Mouse (Mus musculus) kidney, adult 11 months (tissue): Measurements from ENCODE around the gene Zfp697.
"Not testable (repeated sequence)": the region's sequence is repeated elsewhere in the genome, so short reads cannot be mapped to it uniquely, and the experiment has no call there.

Experiments
- DNase-seq: peaks from one replicate; pipeline ENCODE4 v3.0.0; 2022

The Zfp697 gene

DNA sequence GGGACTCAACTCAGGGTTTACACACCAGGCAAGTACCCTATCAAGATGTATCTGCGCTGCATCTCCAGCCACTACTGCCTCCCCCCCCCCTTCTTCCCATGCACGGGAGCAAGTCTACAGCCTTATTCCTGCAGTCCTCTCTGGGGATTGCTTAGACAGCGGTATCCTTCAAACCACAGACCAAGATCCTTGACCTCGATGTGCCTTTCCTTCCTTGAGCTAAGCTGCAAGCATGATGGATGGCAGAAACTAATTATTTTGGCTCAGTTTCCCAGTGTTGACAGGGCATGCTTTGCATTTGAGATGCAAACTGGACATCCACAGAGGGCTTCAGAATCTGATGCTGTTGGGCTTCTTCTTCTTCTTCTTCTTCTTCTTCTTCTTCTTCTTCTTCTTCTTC is 40.7 kb downstream of the Zfp697 start:
- DNase-seq = no peak

DNA sequence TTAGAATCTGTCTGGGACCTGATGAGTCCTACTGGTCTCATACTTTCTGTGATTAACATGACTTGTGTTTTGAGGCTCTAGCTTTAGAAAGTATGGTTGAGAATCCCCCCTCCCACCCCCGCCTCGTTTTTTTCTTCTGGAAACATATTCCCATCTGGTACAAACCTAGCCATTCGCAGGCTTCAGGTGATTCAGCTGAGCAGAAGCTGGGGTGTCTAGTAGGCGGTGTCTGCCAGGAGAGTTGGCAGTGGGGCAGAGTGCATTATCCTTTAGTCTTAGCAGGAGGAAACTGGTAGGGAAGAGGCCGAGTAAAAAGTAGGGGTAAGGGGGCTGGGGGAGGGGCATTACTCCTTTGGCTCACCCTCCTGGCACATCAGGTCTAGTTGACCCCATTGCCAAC is 44.5 kb downstream of the Zfp697 start:
- no peak for DNase-seq

DNA sequence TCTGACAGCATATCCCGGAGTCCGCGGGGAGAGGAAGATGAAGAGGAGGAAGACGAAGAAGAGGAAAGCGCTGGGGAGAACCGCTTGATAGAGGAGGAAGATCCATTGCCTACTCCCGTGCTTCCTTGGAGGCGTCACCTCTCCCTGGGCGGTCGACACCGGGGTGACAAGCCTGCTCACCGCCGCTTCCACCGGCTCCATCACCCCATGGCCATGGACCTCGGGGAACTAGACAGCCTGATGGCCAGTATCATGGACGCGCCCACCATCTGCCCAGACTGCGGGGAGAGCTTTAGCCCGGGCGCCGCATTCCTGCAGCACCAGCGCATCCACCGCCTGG is 45.0 kb downstream of the Zfp697 start:
- no peak for DNase-seq

DNA sequence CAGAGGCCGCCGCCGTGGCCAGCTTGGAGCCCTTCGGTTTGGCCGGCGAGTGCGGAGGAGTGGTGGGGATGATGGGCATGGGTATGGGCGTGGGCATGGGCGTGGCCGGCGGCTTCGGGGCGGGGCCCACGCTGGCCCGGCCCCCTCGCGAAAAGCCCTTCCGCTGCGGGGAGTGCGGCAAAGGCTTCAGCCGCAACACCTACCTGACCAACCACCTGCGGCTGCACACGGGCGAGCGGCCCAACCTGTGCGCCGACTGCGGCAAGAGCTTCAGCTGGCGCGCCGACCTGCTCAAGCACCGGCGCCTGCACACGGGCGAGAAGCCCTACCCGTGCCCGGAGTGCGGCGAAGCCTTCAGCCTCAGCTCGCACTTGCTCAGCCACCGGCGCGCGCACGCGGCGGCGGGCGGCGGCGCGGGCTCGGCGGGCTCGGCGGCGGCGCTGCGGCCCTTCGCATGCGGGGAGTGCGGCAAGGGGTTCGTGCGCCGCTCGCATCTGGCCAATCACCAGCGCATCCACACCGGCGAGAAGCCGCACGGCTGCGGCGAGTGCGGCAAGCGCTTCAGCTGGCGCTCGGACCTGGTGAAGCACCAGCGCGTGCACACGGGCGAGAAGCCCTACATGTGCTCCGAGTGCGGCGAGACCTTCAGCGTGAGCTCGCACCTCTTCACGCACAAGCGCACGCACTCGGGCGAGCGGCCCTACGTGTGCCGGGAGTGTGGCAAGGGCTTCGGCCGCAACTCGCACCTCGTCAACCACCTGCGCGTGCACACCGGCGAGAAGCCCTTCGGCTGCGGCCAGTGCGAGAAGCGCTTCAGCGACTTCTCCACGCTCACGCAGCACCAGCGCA is 45.6 kb downstream of the Zfp697 start:
- DNase-seq = peak; percentile 78

DNA sequence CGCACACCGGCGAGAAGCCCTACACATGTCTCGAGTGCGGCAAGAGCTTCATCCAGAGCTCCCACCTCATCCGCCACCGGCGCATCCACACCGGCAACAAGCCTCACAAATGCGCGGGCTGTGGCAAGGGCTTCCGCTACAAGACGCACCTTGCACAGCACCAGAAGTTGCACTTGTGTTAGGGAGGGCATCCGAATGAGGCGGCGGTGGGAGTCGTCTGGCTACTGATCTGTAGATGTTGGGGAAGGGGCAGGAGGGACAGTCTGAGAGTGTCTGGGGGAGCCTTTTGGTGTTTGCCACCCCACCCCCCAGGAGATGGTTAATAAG is 46.2 kb downstream of the Zfp697 start:
- DNase-seq = no peak

DNA sequence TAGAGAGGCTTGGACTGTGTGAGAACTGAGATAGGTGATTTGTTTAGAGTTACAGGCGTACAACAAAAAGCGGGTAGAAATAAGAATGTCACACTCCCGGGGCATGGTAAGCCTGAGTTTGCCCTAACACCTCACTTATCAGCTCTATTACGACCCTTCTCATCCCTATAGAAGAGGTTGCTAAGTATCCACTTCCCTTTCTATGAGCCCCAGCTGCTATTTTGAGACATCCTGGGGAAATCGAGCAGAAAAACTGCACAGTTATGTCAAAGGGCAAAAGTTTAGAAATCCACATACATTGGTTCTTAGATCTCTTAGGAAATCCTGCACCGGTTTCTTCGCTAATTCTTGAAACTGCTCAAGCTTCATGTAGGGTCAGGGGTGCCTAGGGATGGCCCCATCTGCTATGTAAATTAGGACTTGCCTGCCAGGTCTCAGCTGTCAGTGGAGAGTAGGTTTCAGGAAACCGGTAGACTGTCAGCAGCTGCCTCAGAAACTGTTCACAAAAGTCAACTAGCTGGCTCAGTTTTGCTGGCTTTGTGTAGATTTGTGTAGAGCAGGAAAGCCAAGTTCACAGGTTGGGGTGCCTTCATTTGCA is 46.8 kb downstream of the Zfp697 start:
- DNase-seq = no peak

DNA sequence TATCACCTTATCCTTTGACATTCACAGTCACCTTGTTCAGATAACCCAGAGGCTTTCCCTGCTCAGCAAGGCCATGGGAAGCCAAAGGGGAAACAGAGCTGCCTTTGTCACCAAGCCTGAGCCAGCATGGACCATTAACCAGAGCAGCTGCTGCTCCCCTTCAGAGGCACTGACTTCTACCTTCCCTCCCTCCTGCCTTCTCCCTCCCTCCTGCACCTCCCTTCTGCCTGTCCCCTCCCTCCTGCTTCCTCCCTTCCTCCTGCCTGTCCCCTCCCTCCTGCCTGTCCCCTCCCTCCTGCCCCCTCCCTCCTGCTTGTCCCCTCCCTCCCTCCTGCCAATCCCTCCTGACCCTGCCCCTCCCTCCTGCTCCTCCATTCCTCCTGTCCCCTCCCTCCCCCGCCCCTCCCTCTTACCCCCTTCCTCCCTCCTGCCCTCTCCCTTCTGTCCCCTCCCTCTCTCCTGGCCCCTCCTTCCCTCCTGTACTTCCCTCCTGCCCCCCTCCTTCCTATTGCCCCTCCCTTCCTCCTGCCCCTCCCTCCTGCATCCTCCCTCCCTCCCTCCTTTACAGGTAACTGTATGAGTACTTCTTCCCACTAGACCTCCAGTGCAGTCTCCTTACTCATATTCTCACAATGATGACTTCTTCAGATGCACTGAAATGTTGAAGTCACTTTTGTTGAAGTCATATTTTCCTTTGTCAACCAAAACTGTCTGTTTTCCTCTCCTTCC is 52.0 kb downstream of the Zfp697 start:
- DNase-seq = no peak

DNA sequence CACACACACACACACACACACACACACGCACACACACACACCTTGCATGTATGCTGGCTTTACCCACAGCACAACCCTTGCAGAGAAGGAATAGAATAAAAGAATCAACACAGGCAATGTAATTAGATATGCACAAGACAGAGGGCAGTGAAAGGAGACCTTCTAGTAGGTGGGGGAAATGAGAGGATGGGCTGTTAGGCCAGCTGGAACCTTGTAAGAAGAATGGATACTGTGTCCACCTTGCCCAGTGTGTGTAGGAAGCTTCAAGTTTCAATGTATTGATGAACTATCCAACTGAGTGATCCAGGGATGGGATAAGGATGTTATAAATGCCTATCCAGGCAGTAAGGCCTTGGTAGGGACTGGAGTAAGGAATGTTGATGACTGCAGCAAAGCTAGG is 52.8 kb downstream of the Zfp697 start:
- DNase-seq = no peak

DNA sequence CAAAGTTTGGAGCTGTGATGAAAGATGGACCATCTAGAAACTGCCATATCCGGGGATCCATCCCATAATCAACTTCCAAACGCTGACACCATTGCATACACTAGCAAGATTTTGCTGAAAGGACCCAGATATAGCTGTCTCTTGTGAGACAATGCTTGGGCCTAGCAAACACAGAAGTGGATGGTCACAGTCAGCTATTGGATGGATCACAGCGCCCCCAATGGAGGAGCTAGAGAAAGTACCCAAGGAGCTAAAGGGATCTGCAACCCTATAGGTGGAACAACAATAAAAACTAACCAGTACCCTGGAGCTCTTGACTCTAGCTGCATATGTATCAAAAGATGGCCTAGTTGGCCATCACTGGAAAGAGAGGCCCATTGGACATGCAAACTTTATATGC is 60.0 kb downstream of the Zfp697 start:
- DNase-seq = not testable (repeated sequence)

DNA sequence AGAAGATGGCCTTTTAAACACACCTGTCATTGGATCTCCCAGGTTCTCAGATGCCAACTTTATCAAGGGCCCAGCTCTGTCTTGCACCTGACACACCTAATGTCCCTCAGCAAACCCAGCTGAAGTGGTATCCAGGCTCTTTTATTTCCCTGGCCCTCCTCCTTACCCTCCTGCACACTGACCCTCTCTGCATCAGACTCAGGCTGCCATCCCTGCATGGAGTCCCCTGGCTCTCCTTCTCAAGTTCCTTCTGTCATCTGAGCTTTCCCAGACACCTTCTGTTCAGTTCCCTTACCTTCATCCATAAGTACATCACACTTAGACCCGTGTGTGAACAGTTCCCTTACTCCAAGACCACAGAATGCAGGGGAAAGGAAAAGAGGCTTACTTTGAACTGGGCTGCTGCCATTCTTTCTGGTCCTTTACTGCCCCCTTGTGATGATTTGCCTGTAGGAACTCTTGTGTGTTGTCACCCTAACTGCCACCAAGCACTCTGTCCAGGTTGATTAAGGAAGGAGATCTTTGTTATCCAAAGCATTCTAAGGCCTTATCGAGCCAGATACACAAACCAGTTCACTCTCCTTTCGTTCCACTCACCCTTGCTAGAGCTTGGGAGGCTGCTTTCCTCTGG is 61.0 kb downstream of the Zfp697 start:
- peak; percentile 32 for DNase-seq

DNA sequence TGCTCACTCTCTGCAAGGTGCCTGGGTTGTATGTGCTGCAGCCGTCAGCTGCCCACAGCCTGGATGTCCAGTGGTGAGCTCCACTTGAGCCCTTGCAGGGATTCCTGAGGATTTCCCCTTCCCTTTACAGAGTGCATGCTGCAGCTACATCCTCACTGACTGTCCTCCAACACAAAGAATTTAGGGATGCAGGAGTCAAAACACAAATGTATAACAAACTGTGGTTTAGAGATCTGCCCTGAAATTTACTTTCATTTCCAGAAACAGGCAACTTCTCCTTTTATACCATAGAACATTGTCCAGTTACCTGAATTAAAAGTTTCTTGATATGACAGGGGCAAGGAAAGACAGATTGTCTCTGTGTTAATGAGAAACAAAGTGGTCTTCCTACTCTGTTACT is 61.7 kb downstream of the Zfp697 start:
- not testable (repeated sequence) for DNase-seq

DNA sequence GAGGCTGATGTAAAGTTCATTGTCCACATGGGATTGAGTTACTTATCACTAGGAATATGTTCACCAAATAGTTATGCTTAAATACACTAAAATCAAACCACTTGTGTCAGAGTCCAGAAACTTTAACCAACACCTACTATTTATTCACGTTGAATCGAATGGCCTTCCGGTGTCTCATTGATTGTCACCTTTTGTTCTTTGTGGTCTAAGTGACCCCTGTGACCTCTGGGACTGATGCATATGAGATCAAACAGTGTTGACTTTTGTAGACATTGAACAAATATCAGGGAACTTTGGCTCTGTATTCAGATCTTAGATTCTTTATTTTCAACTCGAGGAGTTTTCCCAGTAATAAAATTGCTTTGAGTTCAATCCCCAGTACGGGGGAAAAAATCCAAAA is 71.5 kb downstream of the Zfp697 start:
- not testable (repeated sequence) for DNase-seq

DNA sequence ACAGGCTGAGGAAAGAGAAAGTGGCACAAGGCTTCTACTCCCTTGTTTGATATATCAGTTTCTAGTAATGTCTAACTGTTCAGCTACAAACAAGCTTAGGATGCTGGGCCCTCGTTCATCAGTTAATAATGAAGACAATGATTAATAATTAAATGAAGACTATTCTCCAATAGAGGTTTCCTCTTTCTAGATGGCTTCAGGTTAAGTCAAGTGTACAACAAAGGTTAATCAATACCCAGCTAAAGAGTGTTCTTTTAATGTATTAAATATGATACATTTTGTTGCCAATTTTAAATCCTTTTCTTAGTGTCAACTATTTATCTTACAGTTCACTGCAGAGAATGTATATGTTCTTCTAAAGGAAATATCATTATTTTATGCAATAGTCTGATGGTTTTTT is 74.8 kb downstream of the Zfp697 start, which contains the start of gene Gm4450:
Gene Gm4450, minus strand, starts transcription at position 101 of the 400 bp plus-strand sequence.
- DNase-seq = not testable (repeated sequence)

DNA sequence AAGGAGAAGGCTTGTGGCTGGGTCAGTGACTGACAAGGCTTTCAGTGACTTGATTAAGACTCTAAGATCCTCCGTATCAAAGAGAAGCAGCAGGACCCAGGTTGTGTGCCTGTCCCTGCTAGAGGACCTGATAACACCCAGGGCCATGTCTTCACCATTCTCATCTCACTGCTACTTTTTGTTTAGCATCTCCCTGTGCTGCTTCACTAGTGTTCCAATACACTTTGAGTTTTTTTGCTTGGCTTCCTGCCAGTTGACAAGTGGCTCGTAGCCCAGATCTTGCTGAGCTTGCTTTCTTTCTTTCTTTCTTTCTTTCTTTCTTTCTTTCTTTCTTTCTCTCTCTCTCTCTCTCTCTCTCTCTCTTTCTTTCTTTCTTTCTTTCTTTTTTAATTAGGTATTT is 87.1 kb downstream of the Zfp697 start:
- not testable (repeated sequence) for DNase-seq

DNA sequence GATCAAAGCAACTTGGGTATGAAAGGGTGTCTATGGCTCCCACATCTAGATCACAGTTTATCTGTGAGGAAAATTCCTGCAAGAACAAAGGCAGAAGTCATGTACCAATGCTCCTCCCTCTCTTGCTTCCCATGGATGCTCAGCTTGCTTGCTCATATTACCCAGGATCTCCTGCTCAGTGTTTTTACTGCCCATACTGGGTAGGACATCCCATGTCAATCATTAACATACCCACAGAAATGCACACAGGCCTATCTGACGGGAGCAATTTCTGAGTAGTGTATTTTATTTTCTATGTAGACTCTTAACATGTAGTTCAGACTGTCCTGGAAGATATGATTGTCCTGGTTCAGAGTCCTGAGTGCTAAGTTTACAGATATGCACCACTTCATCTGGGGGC is 88.8 kb downstream of the Zfp697 start:
- DNase-seq = not testable (repeated sequence)

DNA sequence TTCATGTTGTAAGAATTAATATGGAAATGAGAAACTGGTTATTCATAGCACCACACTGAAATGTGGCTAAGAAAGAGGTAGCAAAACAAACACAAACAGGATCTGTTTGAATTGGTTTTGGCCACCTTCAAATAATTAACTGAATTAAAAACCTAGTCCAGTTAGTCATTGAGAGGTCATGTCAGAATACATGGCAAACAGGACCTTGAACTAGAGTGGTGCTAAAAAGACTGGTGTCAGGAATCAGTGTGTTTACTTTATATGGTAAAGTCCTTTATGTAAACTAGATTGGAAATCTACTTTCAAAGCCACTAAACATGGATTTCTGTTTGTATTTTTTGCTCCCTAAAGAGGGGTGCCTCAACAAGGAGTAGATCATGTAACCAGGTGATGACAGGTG is 89.2 kb downstream of the Zfp697 start:
- DNase-seq = not testable (repeated sequence)

DNA sequence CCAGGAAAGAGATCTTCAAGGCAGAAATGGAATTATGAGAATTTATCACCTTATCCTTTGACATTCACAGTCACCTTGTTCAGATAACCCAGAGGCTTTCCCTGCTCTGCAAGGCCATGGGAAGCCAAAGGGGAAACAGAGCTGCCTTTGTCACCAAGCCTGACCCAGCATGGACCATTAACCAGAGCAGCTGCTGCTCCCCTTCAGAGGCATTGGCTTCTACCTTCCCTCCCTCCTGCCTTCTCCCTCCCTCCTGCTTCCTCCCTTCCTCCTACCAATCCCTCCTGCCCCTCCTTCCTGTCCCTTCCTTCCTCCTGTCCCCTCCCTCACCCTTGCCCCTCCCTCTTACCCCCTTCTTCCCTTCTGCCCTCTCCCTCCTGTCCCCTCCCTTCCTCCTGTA is 111.9 kb downstream of the Zfp697 start:
- not testable (repeated sequence) for DNase-seq

DNA sequence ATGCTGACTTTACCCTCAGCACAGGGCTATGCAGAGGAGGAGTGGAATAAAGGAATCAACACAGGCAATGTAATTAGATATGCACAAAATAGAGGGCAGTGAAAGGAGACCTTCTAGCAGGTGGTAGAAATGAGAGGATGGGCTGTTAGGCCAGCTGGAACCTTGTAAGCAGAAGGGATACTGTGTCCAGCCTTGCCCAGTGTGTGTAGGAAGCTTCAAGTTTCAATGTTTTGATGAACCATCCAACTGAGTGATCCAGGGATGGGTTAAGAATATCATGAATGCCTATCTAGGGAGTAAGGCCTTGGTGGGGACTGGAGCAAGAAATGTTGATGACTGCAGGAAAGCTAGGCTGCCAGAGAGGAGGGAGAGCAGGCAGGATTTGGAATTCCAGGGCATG is 112.8 kb downstream of the Zfp697 start:
- DNase-seq = not testable (repeated sequence)

DNA sequence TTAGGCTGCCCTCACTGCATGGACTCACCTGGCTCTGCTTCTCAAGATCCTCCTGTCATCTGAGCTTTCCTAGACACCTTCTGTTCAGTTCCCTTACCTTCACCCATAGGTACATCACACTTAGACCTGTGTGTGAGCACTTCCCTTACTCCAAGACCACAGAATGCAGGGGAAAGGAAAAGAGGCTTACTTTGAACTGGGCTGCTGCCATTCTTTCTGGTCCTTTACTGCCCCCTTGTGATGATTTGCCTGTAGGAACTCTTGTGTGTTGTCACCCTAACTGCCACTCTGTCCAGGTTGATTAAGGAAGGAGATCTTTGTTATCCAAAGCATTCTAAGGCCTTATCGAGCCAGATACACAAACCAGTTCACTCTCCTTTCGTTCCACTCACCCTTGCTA is 114.5 kb downstream of the Zfp697 start:
- not testable (repeated sequence) for DNase-seq

DNA sequence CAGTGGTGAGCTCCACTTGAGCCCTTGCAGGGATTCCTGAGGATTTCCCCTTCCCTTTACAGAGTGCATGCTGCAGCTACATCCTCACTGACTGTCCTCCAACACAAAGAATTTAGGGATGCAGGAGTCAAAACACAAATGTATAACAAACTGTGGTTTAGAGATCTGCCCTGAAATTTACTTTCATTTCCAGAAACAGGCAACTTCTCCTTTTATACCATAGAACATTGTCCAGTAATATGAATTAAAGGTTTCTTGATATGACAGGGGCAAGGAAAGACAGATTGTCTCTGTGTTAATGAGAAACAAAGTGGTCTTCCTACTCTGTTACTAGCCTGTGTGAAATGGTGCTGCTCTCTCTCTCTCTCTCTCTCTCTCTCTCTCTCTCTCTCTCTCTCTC is 115.1 kb downstream of the Zfp697 start:
- not testable (repeated sequence) for DNase-seq

DNA sequence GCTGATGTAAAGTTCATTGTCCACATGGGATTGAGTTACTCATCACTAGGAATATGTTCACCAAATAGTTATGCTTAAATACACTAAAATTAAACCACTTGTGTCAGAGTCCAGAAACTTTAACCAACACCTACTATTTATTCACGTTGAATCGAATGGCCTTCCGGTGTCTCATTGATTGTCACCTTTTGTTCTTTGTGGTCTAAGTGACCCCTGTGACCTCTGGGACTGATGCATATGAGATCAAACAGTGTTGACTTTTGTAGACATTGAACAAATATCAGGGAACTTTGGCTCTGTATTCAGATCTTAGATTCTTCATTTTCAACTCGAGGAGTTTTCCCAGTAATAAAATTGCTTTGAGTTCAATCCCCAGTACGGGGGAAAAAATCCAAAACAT is 125.0 kb downstream of the Zfp697 start:
- not testable (repeated sequence) for DNase-seq

DNA sequence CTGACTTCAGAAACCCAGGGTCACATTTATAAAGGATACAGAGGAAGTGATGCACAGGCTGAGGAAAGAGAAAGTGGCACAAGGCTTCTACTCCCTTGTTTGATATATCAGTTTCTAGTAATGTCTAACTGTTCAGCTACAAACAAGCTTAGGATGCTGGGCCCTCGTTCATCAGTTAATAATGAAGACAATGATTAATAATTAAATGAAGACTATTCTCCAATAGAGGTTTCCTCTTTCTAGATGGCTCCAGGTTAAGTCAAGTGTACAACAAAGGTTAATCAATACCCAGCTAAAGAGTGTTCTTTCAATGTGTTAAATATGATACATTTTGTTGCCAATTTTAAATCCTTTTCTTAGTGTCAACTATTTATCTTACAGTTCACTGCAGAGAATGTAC is 128.2 kb downstream of the Zfp697 start, which contains the start of gene Hsd3b4:
Gene Hsd3b4, minus strand, starts transcription at position 101 of the 400 bp plus-strand sequence.
- DNase-seq = not testable (repeated sequence)

DNA sequence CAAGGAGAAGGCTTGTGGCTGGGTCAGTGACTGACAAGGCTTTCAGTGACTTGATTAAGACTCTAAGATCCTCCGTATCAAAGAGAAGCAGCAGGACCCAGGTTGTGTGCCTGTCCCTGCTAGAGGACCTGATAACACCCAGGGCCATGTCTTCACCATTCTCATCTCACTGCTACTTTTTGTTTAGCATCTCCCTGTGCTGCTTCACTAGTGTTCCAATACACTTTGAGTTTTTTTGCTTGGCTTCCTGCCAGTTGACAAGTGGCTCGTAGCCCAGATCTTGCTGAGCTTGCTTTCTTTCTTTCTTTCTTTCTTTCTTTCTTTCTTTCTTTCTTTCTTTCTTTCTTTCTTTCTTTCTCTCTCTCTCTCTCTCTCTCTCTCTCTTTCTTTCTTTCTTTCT is 140.5 kb downstream of the Zfp697 start:
- not testable (repeated sequence) for DNase-seq
